ENCODE assay signal across 9 mouse cellular contexts in the genomic region with DNA sequence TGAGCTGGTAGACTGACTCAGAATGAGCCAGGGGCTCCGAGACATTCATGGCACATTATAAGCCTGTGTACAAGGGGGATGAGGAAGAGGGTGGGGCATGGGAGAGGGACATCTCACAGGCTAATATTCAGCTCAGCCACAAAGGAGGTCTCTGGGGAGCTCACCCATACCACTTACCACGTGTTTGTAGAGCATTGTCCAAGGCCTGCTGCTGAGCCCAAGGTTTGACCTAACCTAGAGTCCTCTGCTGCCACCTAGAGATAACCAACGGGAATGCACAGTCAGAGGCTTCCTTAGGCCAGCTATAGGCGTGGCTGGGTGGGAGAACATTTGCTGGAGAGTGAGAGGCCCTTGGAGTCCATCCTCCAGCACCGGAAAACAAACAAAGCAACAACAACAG. TPM values are rescaled to one million over a fixed set of nuclear protein-coding genes. Genes with fewer than 3 reads are reported as not detected.
DNase-seq lines count a peak whose midpoint lies in the region; ATAC-seq and TF ChIP-seq lines count a peak whose summit lies in the region.
"Had no signal": no experiment of that assay in that cellular context is flagged by ENCODE, and none has a peak within 500 bp of the region (broad histone marks: within the 10 kb centered on the region; RNA-seq: fewer than 3 reads in every experiment).

No protein-coding gene starts in this region.

- H3K36me3 ChIP-seq in ES-E14 (ENCODE audit: control insufficient read depth, insufficient read depth, low read length, poor library complexity, severe bottlenecking), result no peaks in the 10 kb centered on the region
- H3K36me3 ChIP-seq in forebrain, embryonic 11.5 days (ENCODE audit: control insufficient read depth, insufficient read depth, low read length), result no peaks in the 10 kb centered on the region
- H3K36me3 ChIP-seq in heart, postnatal 0 days (replicated peaks; ENCODE audit: control insufficient read depth, insufficient read depth, low read length), result peaks cover 30% of the 10 kb centered on the region

- 22% methylated on average over 5 of the region's 5 CpGs for WGBS in forebrain, embryonic 11.5 days
- 18% methylated on average over 5 of the region's 5 CpGs for WGBS in heart, postnatal 0 days
- 22% methylated on average over 5 of the region's 5 CpGs for WGBS in lung, adult 2 months

- H3K4me3 ChIP-seq in ES-E14 (ENCODE audit: insufficient read depth in 1 of 2, low read depth in 1 of 2, low read length in 2 of 2, poor library complexity in 1 of 2, severe bottlenecking in 1 of 2), result no peak overlapping the region
- H3K4me3 ChIP-seq in forebrain, embryonic 11.5 days (ENCODE audit: low read depth, low read length), result no peak overlapping the region
- no peak overlapping the region for H3K4me3 ChIP-seq in heart, postnatal 0 days (ENCODE audit: low read depth, low read length)
- no peak overlapping the region for H3K4me3 ChIP-seq in lung, adult 2 months (replicated peaks; ENCODE audit: extremely low read depth, low read depth, low read length)
- H3K4me3 ChIP-seq: megakaryocyte, embryonic 14.5 days had no signal

- TF ChIP-seq EP300 in heart, postnatal 0 days (IDR thresholded peaks at IDR 0.05; ENCODE audit: low read depth), result no peak

- DNase-seq in ES-E14 (ENCODE audit: low read depth, low spot score), result peak; percentile 86
- DNase-seq in c-Kit-positive CD71-positive TER-119-negative erythroid progenitor cells, embryonic 14.5 days (ENCODE audit: low read depth), result peak; percentile 83
- peak; percentile 82 for DNase-seq in forebrain, embryonic 11.5 days (ENCODE audit: low spot score)
- peak; percentile 85 for DNase-seq in heart, postnatal 0 days (ENCODE audit: low spot score)
- DNase-seq in kidney, postnatal 36 days, result peak; percentile 83 to 92
- peak; percentile 64 for DNase-seq in lung, adult 2 months
- peak; percentile 69 for DNase-seq in thymus, postnatal 0 days (ENCODE audit: low spot score)

- peak; percentile 88 for ATAC-seq in forebrain, embryonic 11.5 days (replicated peaks; ENCODE audit: low FRiP score)
- ATAC-seq in heart, postnatal 0 days (ENCODE audit: insufficient read depth, low read depth), result peak; percentile 89
- peak; percentile 92 for ATAC-seq in neutrophil, adult 5-6 weeks (ENCODE audit: extremely low read depth, insufficient number of reproducible peaks, low FRiP score, poor library complexity, severe bottlenecking)

- H3K27me3 ChIP-seq in forebrain, embryonic 11.5 days (ENCODE audit: control insufficient read depth, insufficient read depth, low read length), result peaks cover 2% of the 10 kb centered on the region; the same call in 1 of the 2 replicates
- H3K27me3 ChIP-seq in heart, postnatal 0 days (ENCODE audit: control insufficient read depth, insufficient read depth, low read length), result no peaks in the 10 kb centered on the region

- in situ Hi-C loops in ES-E14 (cut with MboI; ENCODE audit: low sequenced_read_pairs in 2 of 2, unreplicated experiment in 2 of 2), result no loop called here

- H3K9me3 ChIP-seq in ES-E14 (ENCODE audit: control insufficient read depth, insufficient read depth, low read depth, low read length), result no peaks in the 10 kb centered on the region
- H3K9me3 ChIP-seq in forebrain, embryonic 11.5 days (ENCODE audit: control insufficient read depth, low read length), result no peaks in the 10 kb centered on the region
- no peaks in the 10 kb centered on the region for H3K9me3 ChIP-seq in heart, postnatal 0 days (replicated peaks; ENCODE audit: control insufficient read depth, low read length)
- H3K9me3 ChIP-seq: megakaryocyte, embryonic 14.5 days had no signal

- peak overlapping the region; percentile 14; the same call in 1 of the 2 replicates for H3K9ac ChIP-seq in ES-E14 (ENCODE audit: insufficient read depth, low read depth, low read length, poor library complexity, severe bottlenecking)
- H3K9ac ChIP-seq in forebrain, embryonic 11.5 days (ENCODE audit: low read length), result no peak overlapping the region
- 0 out of 2 replicates have a peak overlapping the region, but pooled peaks have one; percentile 3 for H3K9ac ChIP-seq in heart, postnatal 0 days (replicated peaks; ENCODE audit: low read depth, low read length)

- peak; percentile 94 for TF ChIP-seq CTCF in heart, postnatal 0 days (IDR thresholded peaks at IDR 0.05; ENCODE audit: low read depth)
- peak; percentile 87 for TF ChIP-seq CTCF in lung, adult 2 months (IDR thresholded peaks at IDR 0.05; ENCODE audit: insufficient read depth, low read length)

- H3K27ac ChIP-seq in ES-E14 (ENCODE audit: insufficient read depth, low read depth, low read length, poor library complexity, severe bottlenecking), result no peak overlapping the region
- H3K27ac ChIP-seq in forebrain, embryonic 11.5 days (ENCODE audit: low read depth, low read length), result no peak overlapping the region
- H3K27ac ChIP-seq in heart, postnatal 0 days (ENCODE audit: low read depth), result 0 out of 2 replicates have a peak overlapping the region, but pooled peaks have one; percentile 26

- H3K4me1 ChIP-seq in ES-E14 (ENCODE audit: control insufficient read depth in 2 of 2, insufficient read depth in 2 of 2, low read length in 2 of 2, poor library complexity in 1 of 2), result peaks cover 0 to 4% of the 10 kb centered on the region in 2 experiments; a peak in 2 of 4 replicates
- no peaks in the 10 kb centered on the region for H3K4me1 ChIP-seq in forebrain, embryonic 11.5 days (replicated peaks; ENCODE audit: control insufficient read depth, insufficient read depth, low read length)
- H3K4me1 ChIP-seq in heart, postnatal 0 days (ENCODE audit: control insufficient read depth, insufficient read depth), result peaks cover 15% of the 10 kb centered on the region; the same call in 1 of the 2 replicates
- H3K4me1 ChIP-seq in lung, adult 2 months (ENCODE audit: control insufficient read depth, insufficient read depth, low read length), result no peaks in the 10 kb centered on the region

- H3K4me2 ChIP-seq in forebrain, embryonic 11.5 days (ENCODE audit: low read depth, low read length, severe bottlenecking), result no peak overlapping the region
- no peak overlapping the region for H3K4me2 ChIP-seq in heart, postnatal 0 days (ENCODE audit: low read depth, low read length)

- no peak for TF ChIP-seq POLR2A in lung, adult 2 months (IDR thresholded peaks at IDR 0.05; ENCODE audit: borderline replicate concordance, extremely low read depth, low read depth, low read length)

TF ChIP-seq in ES-E14, 5 proteins besides CTCF, POLR2A, EP300 and RAD21:
- no peak for TF ChIP-seq CHD2 (IDR thresholded peaks at IDR 0.05; ENCODE audit: low read depth, low read length)
- no peak for TF ChIP-seq MAFK (IDR thresholded peaks at IDR 0.05; ENCODE audit: insufficient read depth, low read depth, low read length)
- TF ChIP-seq ZC3H11A (IDR thresholded peaks at IDR 0.05; ENCODE audit: borderline replicate concordance, low read depth, low read length), result peak; percentile 62; the same call in 1 of the 2 replicates
- no peak for TF ChIP-seq ZNF384 (IDR thresholded peaks at IDR 0.05; ENCODE audit: low read depth, low read length)
- no peak for TF ChIP-seq HCFC1 (IDR thresholded peaks at IDR 0.05; ENCODE audit: borderline replicate concordance, insufficient read depth, low read length)

RNA-seq across cellular contexts. Expression of a gene that starts 36.9 kb away (rescaled TPM):
- total RNA-seq in ES-E14 (2012; rRNA removed), result 62.2 and 63.2 TPM in 2 replicates
- 65.9 and 70.5 TPM in 2 replicates for polyA plus RNA-seq in forebrain, embryonic 11.5 days (2014; fragmentation: Nextera tagmentation; extraction: Ambion mirVana)
- total RNA-seq in heart, postnatal 0 days (2014; rRNA removed; ENCODE audit: low replicate concordance), result 14.2 and 35.0 TPM in 2 replicates
- polyA plus RNA-seq in heart, postnatal 0 days (2015; fragmentation: Nextera tagmentation; extraction: Ambion mirVana), result 21.1 and 22.0 TPM in 2 replicates
- polyA plus RNA-seq in lung, adult 2 months (2012; rRNA removed), result 10.5 and 13.2 TPM in 2 replicates
- total RNA-seq in neutrophil, adult 5-6 weeks (2017), result 42.7 and 43.7 TPM in 2 replicates
- 44.2 and 44.6 TPM in 2 replicates for polyA plus RNA-seq in thymus, postnatal 0 days (2015; fragmentation: Nextera tagmentation; extraction: Ambion mirVana)

RNA-seq across cellular contexts. Expression of a gene that starts 49.5 kb away (rescaled TPM):
- total RNA-seq in ES-E14 (2012; rRNA removed), result 3.3 and 4.0 TPM in 2 replicates
- polyA plus RNA-seq in forebrain, embryonic 11.5 days (2014; fragmentation: Nextera tagmentation; extraction: Ambion mirVana), result 0.23 TPM in 1 of 2 replicates, not detected in the other
- 0.81 and 9.7 TPM in 2 replicates for total RNA-seq in heart, postnatal 0 days (2014; rRNA removed; ENCODE audit: low replicate concordance)
- 0.56 and 0.60 TPM in 2 replicates for polyA plus RNA-seq in heart, postnatal 0 days (2015; fragmentation: Nextera tagmentation; extraction: Ambion mirVana)
- 2.2 and 3.0 TPM in 2 replicates for polyA plus RNA-seq in lung, adult 2 months (2012; rRNA removed)
- 2.6 and 6.2 TPM in 2 replicates for total RNA-seq in neutrophil, adult 5-6 weeks (2017)
- polyA plus RNA-seq in thymus, postnatal 0 days (2015; fragmentation: Nextera tagmentation; extraction: Ambion mirVana), result 96.0 and 127 TPM in 2 replicates

Comparison
In these comparisons a context has a peak if more than half of its experiments do, and no peak if none do; other contexts are left out.
1. RNA of a gene that starts 49.5 kb away (polyA plus RNA-seq): 96.0 to 127 TPM in thymus, postnatal 0 days; 2.2 to 3.0 TPM in lung, adult 2 months, 0.56 to 0.60 TPM in heart, postnatal 0 days and 0.23 TPM in forebrain, embryonic 11.5 days; every median in the first group is over 10 times any median in the second.
2. Peak in every context shown above with its lines, with median percentiles within 50 percentile points of each other: DNase-seq and ATAC-seq.